Mouse (Mus musculus) lung, postnatal 0 days (tissue): ENCODE measurements around the gene Arid3a. TPM values are rescaled to one million over a fixed set of nuclear protein-coding genes. Genes with fewer than 3 reads are reported as not detected.

Source experiments
- ATAC-seq: fragments of 200-750 bp; cut with Nextera tagmentation; 2 replicates; pipeline ENCODE4 v1.8.0; 2017; ENCODE audit warnings: moderate library complexity
- DNase-seq: peaks from one replicate; pipeline ENCODE4 v3.0.0-alpha.2; 2016; ENCODE audit warnings: low spot score
- H3K27ac ChIP-seq: fragments of 300-500 bp; sonication (generic); 2 replicates; pipeline ENCODE4 v1.5.1; 2014; ENCODE audit warnings: antibody characterized with exemption, mild to moderate bottlenecking, low read length, mixed read lengths
- H3K27me3 ChIP-seq: fragments of 300-500 bp; sonication (generic); replicated peaks from 2 replicates; pipeline ENCODE4 v1.6.1; 2014; ENCODE audit warnings: low read length, mixed read lengths; ENCODE audit not compliant: insufficient read depth
- H3K36me3 ChIP-seq: fragments of 300-500 bp; sonication (generic); 2 replicates; pipeline ENCODE4 v1.6.1; 2014; ENCODE audit warnings: low read length, mixed read lengths; ENCODE audit not compliant: insufficient read depth
- H3K4me1 ChIP-seq: fragments of 300-500 bp; sonication (generic); 2 replicates; pipeline ENCODE4 v1.6.1; 2014; ENCODE audit warnings: antibody characterized with exemption, low read depth, low read length, mixed read lengths; ENCODE audit not compliant: insufficient read depth
- H3K4me2 ChIP-seq: fragments of 300-500 bp; sonication (generic); replicated peaks from 2 replicates; pipeline ENCODE4 v1.6.1; 2014; ENCODE audit warnings: low read depth, mild to moderate bottlenecking, low read length, moderate library complexity, mixed read lengths
- H3K4me3 ChIP-seq: fragments of 300-500 bp; sonication (generic); 2 replicates; pipeline ENCODE4 v1.5.1; 2014; ENCODE audit warnings: low read depth, low read length
- H3K9ac ChIP-seq: fragments of 300-500 bp; sonication (generic); replicated peaks from 2 replicates; pipeline ENCODE4 v1.6.1; 2014; ENCODE audit warnings: low read depth, mild to moderate bottlenecking
- H3K9me3 ChIP-seq: fragments of 300-500 bp; sonication (generic); 2 replicates; pipeline ENCODE4 v1.6.1; 2016; ENCODE audit warnings: low read length, mixed read lengths
- CTCF ChIP-seq: IDR thresholded peaks from 2 replicates; pipeline ENCODE4 v1.5.1; 2016; ENCODE audit warnings: antibody characterized with exemption, mild to moderate bottlenecking
- EP300 ChIP-seq: IDR thresholded peaks from 2 replicates; pipeline ENCODE4 v1.6.1; 2016; ENCODE audit warnings: antibody characterized with exemption, mild to moderate bottlenecking, control low read depth
- WGBS: fragments of 180-500 bp; shearing (Covaris S2); extraction: QIAGEN DNeasy Blood & Tissue Kit; methylation state at CpG from one replicate; pipeline ENCODE4 v1.1.7; 2014; 5-methylcytosine and 5-hydroxymethylcytosine counted together
- polyA plus RNA-seq: library from polyadenylated mRNA; unstranded; fragments of >200 nt; fragmentation: Nextera tagmentation; extraction: Ambion mirVana; gene quantifications from 2 replicates; pipeline ENCODE4 v1.2.1, GENCODE M21; 2015

The Arid3a gene
- polyA plus RNA-seq, 1 experiment from 2014 or later, result 4.8 TPM

DNA sequence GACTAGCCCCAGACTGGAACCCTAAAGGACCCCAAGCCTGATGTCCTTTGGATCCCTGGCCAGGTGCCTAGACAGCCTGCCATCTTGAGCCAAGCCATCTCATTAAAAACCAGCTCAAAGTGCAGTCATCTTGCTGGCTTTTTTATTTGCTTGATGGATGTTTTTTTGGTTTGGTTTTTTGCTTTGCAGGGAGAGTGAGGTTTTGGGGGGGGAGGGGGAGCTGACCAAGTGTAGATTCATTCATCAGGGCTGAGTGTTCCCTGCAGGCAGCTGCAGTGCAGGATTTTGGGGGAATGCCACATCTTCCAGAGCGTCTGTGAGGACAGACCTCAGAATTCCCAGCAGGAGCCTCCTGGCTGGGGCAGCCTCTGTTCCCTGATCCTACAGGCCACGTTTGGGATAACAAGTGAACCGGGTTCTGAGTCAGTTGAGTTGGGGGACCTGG is 42.3 kb downstream of the Arid3a start:
- H3K9ac ChIP-seq, result no peak overlapping the region
- no peak for TF ChIP-seq EP300
- peak; percentile 7; the same call in 1 of the 2 replicates for TF ChIP-seq CTCF
- no peak for ATAC-seq
- H3K36me3 ChIP-seq, result peaks cover 16% of the 10 kb centered on the region
- H3K27ac ChIP-seq, result no peak overlapping the region
- 27% methylated on average over 3 of the region's 3 CpGs for WGBS
- 0 out of 2 replicates have a peak, but pooled peaks cover 4% of the 10 kb centered on the region for H3K4me1 ChIP-seq
- DNase-seq, result no peak
- H3K4me3 ChIP-seq, result no peak overlapping the region
- H3K4me2 ChIP-seq, result no peak overlapping the region
- no peaks in the 10 kb centered on the region for H3K9me3 ChIP-seq
- peaks cover 6% of the 10 kb centered on the region; the same call in 1 of the 2 replicates for H3K27me3 ChIP-seq

DNA sequence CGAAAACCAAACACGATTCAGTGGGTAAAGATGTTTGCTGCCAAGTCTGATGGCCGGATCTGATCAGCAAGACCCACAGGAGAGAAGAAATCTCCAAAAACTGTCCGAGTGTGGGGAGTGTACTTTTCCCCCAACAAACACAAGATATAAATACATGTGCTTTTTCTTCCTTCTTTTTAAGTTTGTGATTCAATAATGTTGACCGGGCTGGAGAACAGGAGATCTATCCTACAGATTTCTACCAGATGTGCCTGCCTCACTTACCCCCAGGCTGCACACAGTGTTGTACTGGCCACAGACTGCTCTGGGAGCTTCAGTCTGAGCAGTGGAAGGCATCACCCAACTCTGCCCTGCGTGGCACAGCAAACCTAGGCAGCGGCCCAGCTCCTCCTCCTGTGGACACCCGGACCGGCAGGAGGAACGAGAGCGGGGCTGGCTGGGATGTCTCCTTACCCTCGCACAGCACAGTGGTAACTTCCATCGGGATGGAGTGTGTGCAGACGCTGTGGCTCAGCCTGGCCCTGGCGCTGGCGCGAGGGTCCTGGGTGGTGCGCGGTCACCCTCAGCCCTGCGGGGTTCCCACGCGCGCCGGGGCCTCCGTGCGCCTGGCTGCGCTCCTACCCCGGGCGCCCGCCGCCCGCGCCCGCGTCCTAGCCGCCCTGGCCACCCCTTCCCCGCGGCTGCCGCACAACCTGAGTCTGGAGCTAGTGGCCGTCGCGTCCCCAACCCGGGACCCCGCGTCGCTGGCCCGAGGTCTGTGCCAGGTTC is 43.8 kb downstream of the Arid3a start, which contains the start of gene Grin3b:
Grin3b (plus strand) TSS at position 301 of the 768 bp plus-strand sequence.
- Histone ChIP-seq H3K4me1 (0 out of 2 replicates have a peak, but pooled peaks cover 4% of the 10 kb centered on the region), H3K36me3 (peaks cover 13% of the 10 kb centered on the region), H3K27ac (no peak within 1 kb of the TSS), H3K9me3 (no peaks in the 10 kb centered on the region), H3K4me2 (peak within 1 kb of the TSS; percentile 44), H3K4me3 (peak within 1 kb of the TSS; percentile 12; the same call in 1 of the 2 replicates), H3K27me3 (peaks cover 6% of the 10 kb centered on the region; the same call in 1 of the 2 replicates), H3K9ac (no peak within 1 kb of the TSS)
- WGBS, result 5% methylated on average over 45 of the region's 47 CpGs
- no peak for ATAC-seq
- DNase-seq, result no peak
- TF ChIP-seq CTCF (no peak), EP300 (no peak)

DNA sequence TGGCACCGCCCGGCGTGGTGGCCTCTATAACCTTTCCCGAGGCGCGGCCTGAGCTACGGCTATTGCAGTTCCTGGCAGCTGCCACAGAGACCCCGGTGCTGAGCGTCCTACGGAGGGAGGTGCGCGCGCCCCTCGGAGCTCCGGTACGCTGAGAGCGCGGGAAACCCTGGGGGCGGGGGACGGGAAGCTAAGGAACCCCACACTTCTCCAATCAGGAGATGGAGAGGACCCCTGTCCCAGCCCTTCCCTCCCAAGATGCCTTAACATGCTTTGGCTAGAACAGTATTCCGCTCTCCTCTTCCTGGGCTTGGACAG is 44.3 kb downstream of the Arid3a start:
- Histone ChIP-seq H3K36me3 (peaks cover 19% of the 10 kb centered on the region), H3K4me3 (peak overlapping the region; percentile 12; the same call in 1 of the 2 replicates), H3K27ac (no peak overlapping the region), H3K9ac (no peak overlapping the region), H3K4me2 (peak overlapping the region; percentile 44), H3K4me1 (0 out of 2 replicates have a peak, but pooled peaks cover 4% of the 10 kb centered on the region), H3K9me3 (no peaks in the 10 kb centered on the region), H3K27me3 (peaks cover 6% of the 10 kb centered on the region; the same call in 1 of the 2 replicates)
- ATAC-seq (no peak), DNase-seq (no peak)
- TF ChIP-seq EP300 (no peak), CTCF (no peak)
- 4% methylated on average over 20 of the region's 21 CpGs for WGBS

DNA sequence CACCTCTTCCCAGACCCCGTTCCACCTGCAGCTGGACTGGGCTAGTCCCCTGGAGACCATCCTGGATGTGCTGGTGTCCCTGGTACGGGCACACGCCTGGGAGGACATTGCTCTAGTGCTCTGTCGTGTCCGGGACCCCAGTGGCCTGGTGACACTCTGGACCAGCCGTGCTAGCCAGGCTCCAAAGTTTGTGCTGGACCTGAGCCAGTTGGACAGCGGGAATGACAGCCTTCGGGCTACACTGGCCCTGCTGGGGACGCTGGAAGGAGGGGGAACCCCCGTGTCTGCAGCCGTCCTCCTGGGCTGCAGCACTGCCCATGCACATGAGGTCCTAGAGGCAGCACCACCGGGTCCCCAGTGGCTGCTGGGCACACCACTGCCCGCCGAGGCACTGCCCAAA is 46.0 kb downstream of the Arid3a start:
- Histone ChIP-seq H3K4me3 (no peak overlapping the region), H3K4me2 (no peak overlapping the region), H3K27me3 (peaks cover 6% of the 10 kb centered on the region; the same call in 1 of the 2 replicates), H3K27ac (no peak overlapping the region), H3K4me1 (0 out of 2 replicates have a peak, but pooled peaks cover 4% of the 10 kb centered on the region), H3K9ac (no peak overlapping the region), H3K36me3 (peaks cover 27% of the 10 kb centered on the region), H3K9me3 (no peaks in the 10 kb centered on the region)
- TF ChIP-seq EP300, result no peak
- TF ChIP-seq CTCF, result no peak
- 41% methylated on average over 14 of the region's 14 CpGs for WGBS
- DNase-seq, result peak; percentile 27
- no peak for ATAC-seq

DNA sequence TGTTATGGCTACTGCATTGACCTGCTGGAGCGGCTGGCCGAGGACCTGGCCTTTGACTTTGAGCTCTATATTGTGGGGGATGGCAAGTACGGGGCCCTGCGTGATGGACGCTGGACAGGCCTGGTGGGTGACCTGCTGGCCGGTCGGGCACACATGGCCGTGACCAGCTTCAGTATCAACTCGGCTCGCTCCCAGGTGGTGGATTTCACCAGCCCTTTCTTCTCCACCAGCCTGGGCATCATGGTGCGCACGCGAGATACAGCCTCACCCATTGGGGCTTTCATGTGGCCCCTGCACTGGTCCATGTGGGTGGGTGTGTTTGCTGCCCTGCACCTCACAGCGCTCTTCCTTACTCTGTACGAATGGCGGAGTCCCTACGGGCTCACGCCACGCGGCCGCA is 47.2 kb downstream of the Arid3a start:
- ATAC-seq (no peak), DNase-seq (no peak)
- TF ChIP-seq EP300 (no peak), CTCF (no peak)
- Histone ChIP-seq H3K9ac (no peak overlapping the region), H3K9me3 (no peaks in the 10 kb centered on the region), H3K4me2 (no peak overlapping the region), H3K4me1 (0 out of 2 replicates have a peak, but pooled peaks cover 4% of the 10 kb centered on the region), H3K27ac (no peak overlapping the region), H3K4me3 (no peak overlapping the region), H3K36me3 (peaks cover 36% of the 10 kb centered on the region), H3K27me3 (peaks cover 6% of the 10 kb centered on the region; the same call in 1 of the 2 replicates)
- 91% methylated on average over 21 of the region's 21 CpGs for WGBS

DNA sequence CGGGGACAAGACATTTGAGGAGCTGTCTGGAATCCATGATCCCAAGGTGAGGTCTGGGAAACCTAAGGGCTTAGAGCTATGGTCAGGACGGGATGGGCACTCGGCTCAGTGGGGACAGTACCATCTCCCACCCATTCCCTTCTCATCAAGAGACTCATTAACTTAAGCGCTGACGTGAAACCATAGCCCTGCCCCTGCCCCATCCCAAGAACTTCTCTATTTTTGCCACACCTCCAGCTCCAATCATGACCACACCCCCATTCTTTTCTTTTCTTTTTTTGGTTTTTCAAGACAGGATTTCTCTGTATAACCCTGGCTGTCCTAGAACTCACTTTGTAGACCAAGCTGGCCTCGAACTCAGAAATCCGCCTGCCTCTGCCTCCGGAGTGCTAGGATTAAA is 47.8 kb downstream of the Arid3a start:
- Histone ChIP-seq H3K9me3 (no peaks in the 10 kb centered on the region), H3K9ac (no peak overlapping the region), H3K4me2 (no peak overlapping the region), H3K4me3 (no peak overlapping the region), H3K27me3 (peaks cover 6% of the 10 kb centered on the region; the same call in 1 of the 2 replicates), H3K4me1 (0 out of 2 replicates have a peak, but pooled peaks cover 4% of the 10 kb centered on the region), H3K27ac (no peak overlapping the region), H3K36me3 (peaks cover 40% of the 10 kb centered on the region)
- no peak for TF ChIP-seq EP300
- TF ChIP-seq CTCF, result no peak
- ATAC-seq (no peak), DNase-seq (no peak)
- 84% methylated on average over 8 of the region's 8 CpGs for WGBS
